Mouse (Mus musculus) adrenal gland, postnatal 14 days (tissue): ENCODE measurements around the gene Engase. TPM values are rescaled to one million over a fixed set of nuclear protein-coding genes. Genes with fewer than 3 reads are reported as not detected.

Source experiments
- DNase-seq: peaks from one replicate; pipeline ENCODE4 v3.0.0; 2021; ENCODE audit warnings: mixed read lengths
- long read RNA-seq, 2 experiments: library from polyadenylated mRNA; stranded (forward); transcript quantifications; one replicate each; pipeline ENCODE4 v2.0.0; 2021
- total RNA-seq: library from RNA; stranded (reverse); gene quantifications from 2 replicates; pipeline ENCODE4 v1.2.3, GENCODE M21; 2021

The Engase gene
- total RNA-seq: 12.1 and 12.4 TPM in 2 replicates
- long read RNA-seq, experiment 1, full-length matches to known transcripts: 17 of 36 reads
- long read RNA-seq, experiment 1, partial matches to known transcripts: 2 of 36 reads
- long read RNA-seq, experiment 1, other reads (novel, unspliced or antisense): 17 of 36 reads
- long read RNA-seq, experiment 2, full-length matches to known transcripts: 10 of 19 reads
- long read RNA-seq, experiment 2, partial matches to known transcripts: 4 of 19 reads
- long read RNA-seq, experiment 2, other reads (novel, unspliced or antisense): 5 of 19 reads

GRCm38 (mm10) chr11:118476396-118477373 lies at the start of gene Engase:
Gene Engase, plus strand, starts transcription at chr11:118476829.
- DNase-seq: peak; percentile 98

- DNase-seq: no peak
Observed at GRCm38 (mm10) chr11:118427266-118427779, 49.3 kb upstream of the Engase start.

DNA sequence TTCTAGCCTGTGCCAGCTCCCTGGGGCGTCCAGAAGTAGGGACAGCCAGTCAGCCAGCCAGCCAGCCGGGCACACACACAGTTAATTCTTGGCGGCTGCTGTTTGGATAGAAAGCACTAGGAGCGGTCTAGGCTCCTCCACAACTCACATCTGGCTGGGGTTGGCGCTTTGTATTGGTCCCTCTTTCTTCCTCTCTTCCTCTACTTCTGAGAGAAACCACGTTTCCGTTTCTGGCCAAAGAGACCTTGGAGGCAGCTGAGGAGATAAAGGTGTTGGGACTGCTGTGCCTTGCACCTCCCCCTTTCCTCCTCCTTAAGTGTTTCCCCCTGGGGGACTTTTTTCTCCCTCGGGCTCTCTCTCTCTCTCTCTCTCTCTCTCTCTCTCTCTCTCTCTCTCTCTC lies 48.6 kb upstream of the Engase start, which contains the start of gene C1qtnf1:
C1qtnf1 (plus strand) TSS at position 218 of the 400 bp plus-strand sequence.
- DNase-seq: peak; percentile 39

DNA sequence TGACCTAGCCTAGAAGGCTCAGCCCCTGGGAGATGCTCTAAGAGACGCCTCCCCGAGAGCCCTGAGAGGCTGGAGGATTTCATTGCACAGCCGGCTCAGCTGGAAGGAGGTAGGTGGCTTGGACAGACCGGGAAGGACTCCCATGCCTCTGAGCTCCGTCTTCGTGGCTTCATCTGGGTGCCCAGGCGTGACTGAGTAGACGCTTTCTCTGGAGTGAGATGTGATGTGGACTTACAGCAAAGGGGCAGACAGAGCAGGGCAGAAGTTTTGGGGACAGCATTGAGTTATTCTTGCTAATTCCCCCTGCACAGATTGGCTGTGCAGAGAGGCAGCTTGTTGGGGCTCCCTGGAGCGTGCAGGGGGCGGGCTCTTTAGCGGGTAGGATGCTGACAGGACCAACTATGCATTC lies 48.2 kb upstream of the Engase start:
- peak; percentile 26 for DNase-seq

- peak; percentile 33 for DNase-seq
Observed at GRCm38 (mm10) chr11:118428944-118429709, 47.5 kb upstream of the Engase start.

DNA sequence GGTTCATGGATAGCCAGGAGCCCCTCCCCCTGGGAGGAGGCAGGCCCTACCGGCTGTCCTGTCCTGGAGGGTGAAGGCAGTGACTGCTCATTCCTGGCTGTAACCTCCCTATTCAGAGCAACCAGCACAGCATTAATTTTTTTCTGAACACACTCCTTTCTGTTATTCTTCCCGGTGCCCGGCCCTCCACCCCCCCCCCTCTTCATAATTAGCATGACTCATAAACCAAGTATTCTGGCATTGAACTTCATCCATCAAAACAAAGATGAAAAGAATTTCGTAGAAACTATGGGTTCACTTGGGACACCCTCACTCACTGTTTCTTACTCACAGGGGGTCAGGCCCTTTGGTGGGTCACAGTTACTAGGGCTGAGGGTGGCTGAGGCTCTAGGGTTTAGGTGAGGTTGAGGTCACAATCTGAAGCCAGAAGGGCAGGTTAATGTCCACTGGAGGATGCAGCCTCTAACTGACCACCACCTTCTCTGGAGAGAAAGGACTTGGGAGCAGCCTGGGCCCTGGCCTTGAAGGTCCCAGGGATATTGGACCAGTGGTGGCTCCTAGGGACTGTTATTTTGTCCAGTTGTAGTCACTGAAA lies 46.2 kb upstream of the Engase start:
- DNase-seq: peak; percentile 39

GRCm38 (mm10) chr11:118431100-118431948 lies 45.3 kb upstream of the Engase start:
- DNase-seq: peak; percentile 31

- DNase-seq: no peak
Observed at GRCm38 (mm10) chr11:118433398-118433868, 43.2 kb upstream of the Engase start.

DNA sequence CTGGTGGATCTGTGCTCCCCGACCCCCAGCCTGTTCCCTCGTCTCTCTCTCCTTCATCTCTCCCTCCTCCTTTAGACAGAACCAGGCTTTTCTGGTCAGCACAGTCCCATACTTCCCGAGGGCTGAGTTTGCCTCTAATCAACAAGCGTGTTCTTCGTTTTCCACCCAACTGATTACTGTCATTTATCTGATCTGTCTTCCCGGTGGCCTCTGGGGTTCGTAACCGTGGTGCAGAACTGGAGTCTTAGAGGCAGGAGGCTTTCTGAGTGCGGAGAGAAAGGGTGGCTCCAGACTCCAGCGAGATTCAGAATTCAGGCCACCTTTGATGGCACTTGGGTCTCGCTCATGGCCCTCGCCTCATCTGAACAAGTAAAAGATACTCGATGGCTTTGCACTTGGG lies 42.5 kb upstream of the Engase start:
- DNase-seq: no peak

GRCm38 (mm10) chr11:118436471-118436935 lies 40.1 kb upstream of the Engase start:
- peak; percentile 46 for DNase-seq

- peak; percentile 67 for DNase-seq
Observed at GRCm38 (mm10) chr11:118438665-118439414, 37.8 kb upstream of the Engase start.

DNA sequence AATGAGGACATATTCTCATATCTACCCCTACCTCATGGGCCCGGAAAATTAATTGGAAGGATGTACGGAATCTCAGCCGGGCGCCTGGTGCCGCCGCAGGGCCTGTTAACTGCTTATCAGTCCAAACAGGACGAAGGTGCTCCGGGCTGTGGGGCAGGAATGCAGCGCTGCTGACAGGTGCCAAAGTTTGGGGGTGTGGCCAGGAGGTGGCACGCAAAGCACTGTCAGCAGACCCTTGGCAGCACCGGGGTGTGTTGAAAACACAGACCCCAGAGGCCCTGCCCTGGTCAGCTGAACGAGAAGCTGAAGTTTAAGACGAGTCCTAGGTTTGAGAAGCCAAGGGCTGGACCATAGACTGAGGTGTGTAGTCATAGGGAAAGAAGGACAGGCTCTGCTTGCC lies 33.9 kb upstream of the Engase start:
- DNase-seq: no peak

- peak; percentile 92 for DNase-seq
Observed at GRCm38 (mm10) chr11:118443201-118443970, 33.2 kb upstream of the Engase start.

DNA sequence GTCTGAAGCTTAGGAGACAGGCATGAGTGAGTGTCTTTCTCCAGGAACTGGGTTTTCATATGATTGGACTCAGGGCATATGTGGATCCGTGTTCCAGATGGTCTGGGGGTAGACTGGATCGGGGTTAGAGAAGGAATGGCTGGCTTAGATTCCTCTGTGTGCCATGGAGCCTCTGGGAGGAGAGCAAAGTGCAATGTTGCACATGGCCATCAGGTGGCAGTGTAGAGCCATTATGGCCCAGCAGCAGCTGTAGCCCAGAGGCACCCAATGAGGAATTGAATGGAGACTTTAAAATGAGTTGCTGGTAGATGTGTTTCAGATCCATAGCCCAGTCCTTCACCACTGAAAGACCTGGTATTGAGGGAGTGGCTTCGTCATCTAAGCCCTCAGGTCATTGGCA lies 30.8 kb upstream of the Engase start:
- DNase-seq: peak; percentile 79

DNA sequence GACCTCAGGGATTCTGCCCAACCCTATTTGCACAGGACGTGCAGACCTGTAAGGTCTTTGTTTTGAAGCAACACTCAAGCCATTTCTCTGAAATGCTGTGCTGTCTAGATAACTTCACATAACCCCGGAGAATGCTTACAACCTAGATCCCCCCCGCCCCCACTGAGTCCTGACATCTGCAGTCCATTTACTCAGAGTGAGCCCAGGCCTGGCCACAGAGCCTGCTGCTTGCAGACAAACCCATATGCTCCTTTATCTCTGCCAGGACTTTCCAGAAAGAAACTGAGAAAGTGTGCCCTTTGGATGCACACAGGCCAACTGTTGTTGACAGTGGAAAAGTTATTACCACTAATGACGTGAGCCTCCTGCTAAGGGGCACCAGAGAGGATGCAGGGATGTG lies 29.3 kb upstream of the Engase start:
- DNase-seq: no peak

DNA sequence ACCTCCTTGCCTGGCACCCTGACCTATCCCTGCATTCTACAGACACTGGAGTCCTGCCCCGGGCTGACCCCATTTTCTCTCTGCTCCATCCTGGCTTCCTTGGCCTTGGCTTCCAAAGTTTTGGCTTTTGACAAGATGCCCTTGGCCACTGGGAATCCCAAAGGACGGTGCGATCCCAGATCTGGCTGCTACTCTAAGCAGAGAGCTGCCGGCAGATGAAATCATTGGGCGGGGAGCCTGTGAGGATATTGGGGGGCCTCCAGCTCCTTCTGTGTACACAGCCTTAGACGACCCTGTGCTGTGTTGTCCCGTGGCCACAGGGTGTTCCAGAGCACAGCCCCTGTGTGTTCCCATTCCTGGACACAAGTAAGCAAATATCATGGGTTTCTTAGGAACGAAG lies 28.2 kb upstream of the Engase start:
- DNase-seq: peak; percentile 27

DNA sequence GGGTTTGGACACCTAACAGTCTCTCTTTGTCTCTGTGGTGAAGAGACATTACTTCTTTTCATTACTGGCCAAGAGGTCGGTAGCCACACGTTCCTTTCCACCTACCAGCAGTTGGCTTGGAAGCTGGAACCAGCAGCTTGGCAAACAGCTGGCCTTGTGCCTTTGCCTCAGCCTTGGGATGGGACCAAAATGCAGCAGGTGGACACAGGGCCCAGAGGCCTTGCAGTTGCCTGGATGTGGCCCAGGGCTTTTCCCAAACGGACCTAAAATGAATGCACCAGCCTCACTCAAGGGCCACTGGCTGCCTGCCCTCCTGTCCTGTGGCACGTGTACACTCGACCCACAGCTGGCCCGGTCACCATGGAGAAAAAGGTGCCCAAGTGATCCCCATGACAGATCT lies 25.4 kb upstream of the Engase start:
- peak; percentile 75 for DNase-seq

DNA sequence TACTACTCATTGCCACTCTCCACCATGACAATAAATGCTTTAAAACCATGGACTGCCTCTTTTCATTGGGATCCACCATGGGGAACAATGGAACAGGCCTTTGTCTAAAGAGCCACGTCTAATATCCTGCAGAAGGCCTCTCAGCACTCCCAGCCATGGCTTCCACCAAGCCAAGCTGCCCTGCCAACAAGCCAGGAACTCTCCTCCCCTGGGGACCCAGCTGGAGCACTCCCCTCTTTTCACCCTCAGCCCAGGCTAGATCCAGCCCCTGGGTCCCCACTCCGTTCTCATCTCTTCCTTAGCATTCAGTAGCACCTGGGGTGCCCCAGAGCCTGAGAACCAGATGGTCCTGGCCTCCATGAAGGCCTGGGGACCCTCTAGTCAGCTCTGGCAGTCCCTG lies 23.7 kb upstream of the Engase start:
- DNase-seq: peak; percentile 59
